Mouse (Mus musculus) embryonic facial prominence, embryonic 12.5 days (tissue): ENCODE results near the gene Rapsn. TPM values are rescaled to one million over a fixed set of nuclear protein-coding genes. Genes with fewer than 3 reads are reported as not detected.

Experiments
- ATAC-seq: fragments of 200-750 bp; cut with Nextera tagmentation; 2 replicates; pipeline ENCODE4 v1.8.0; 2017; ENCODE audit not compliant: insufficient number of reproducible peaks, insufficient read depth, low FRiP score, low TSS enrichment
- H3K27ac ChIP-seq: fragments of 300-500 bp; sonication (generic); 2 replicates; pipeline ENCODE4 v1.5.1; 2016; ENCODE audit warnings: mild to moderate bottlenecking
- H3K27me3 ChIP-seq: fragments of 300-500 bp; sonication (generic); 2 replicates; pipeline ENCODE4 v1.6.1; 2016; ENCODE audit warnings: mild to moderate bottlenecking, moderate library complexity
- H3K36me3 ChIP-seq: fragments of 300-500 bp; sonication (generic); 2 replicates; pipeline ENCODE4 v1.6.1; 2016; ENCODE audit warnings: mild to moderate bottlenecking
- H3K4me1 ChIP-seq: fragments of 300-500 bp; sonication (generic); 2 replicates; pipeline ENCODE4 v1.6.1; 2016
- H3K4me2 ChIP-seq: fragments of 300-500 bp; sonication (generic); replicated peaks from 2 replicates; pipeline ENCODE4 v1.6.1; 2016; ENCODE audit warnings: mild to moderate bottlenecking, moderate library complexity
- H3K4me3 ChIP-seq: fragments of 300-500 bp; sonication (generic); 2 replicates; pipeline ENCODE4 v1.5.1; 2016; ENCODE audit warnings: mild to moderate bottlenecking
- H3K9ac ChIP-seq: fragments of 300-500 bp; sonication (generic); 2 replicates; pipeline ENCODE4 v1.6.1; 2016; ENCODE audit warnings: mild to moderate bottlenecking, moderate library complexity
- H3K9me3 ChIP-seq: fragments of 300-500 bp; sonication (generic); 2 replicates; pipeline ENCODE4 v1.6.1; 2016; ENCODE audit warnings: mild to moderate bottlenecking, moderate library complexity
- WGBS: fragments of 180-500 bp; shearing (Covaris S2); methylation state at CpG from one replicate; pipeline ENCODE4 v1.1.7; 2016; 5-methylcytosine and 5-hydroxymethylcytosine counted together
- polyA plus RNA-seq: library from polyadenylated mRNA; unstranded; fragments of >200 nt; fragmentation: Nextera tagmentation; extraction: Ambion mirVana; gene quantifications from 2 replicates; pipeline ENCODE4 v1.2.1, GENCODE M21; 2016

The Rapsn gene
- polyA plus RNA-seq, 1 experiment from 2014 or later, result 8.3 TPM

DNA sequence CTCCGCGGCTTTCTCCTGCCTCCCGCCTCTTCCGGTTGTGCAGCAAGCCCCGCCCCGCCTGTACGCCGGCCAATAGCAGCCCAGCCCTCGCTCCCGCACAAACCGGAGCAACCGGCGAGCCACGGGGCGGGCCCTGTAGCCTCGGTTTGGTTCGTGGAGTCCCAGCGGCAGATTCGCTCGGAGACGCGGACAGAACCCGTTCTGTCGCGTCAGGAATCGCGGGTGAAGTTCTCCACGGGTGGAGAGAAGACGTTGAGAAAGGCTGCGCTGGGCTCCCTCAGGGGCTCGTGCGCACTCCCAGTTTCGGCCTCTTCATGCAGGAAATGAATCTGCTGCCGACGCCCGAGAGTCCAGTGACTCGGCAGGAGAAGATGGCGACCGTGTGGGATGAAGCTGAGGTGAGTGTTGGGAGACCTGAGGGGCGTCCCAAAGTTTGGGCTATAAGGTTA lies 18.5 kb downstream of the Rapsn start, which contains the start of gene Psmc3:
Psmc3 (plus strand) TSS at position 76 of the 449 bp plus-strand sequence.
- H3K27ac ChIP-seq, result peak within 1 kb of the TSS; percentile 83

DNA sequence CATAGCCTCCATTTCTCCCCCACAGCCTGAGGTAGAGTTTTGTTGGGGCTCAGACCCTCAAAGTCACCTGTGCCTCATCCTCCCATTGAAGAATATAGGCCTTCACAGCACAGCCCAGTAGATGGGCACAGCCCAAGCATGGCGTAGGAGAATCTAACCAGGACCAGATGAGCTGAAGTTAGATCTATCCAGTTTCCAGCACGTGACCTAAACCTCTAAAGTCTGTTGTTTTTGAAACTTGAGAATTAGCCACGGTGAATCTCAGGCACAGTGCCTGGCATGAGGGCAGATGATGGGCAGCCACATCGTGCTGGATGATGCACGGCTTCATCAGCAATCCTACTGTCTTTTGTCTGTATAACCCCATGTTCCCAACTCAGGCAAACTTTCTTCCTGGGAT lies 23.0 kb downstream of the Rapsn start:
- Histone ChIP-seq H3K9me3 (no peaks in the 10 kb centered on the region), H3K4me3 (no peak overlapping the region), H3K4me1 (peaks cover 11% of the 10 kb centered on the region), H3K36me3 (peaks cover 76% of the 10 kb centered on the region), H3K27ac (no peak overlapping the region), H3K9ac (no peak overlapping the region), H3K27me3 (no peaks in the 10 kb centered on the region), H3K4me2 (no peak overlapping the region)
- WGBS, result 59% methylated on average over 5 of the region's 5 CpGs
- no peak for ATAC-seq

More for the DNA sequence above, 18.5 kb downstream of the Rapsn start, which contains the start of gene Psmc3:
- WGBS, result under 1% methylated on average over 40 of the region's 40 CpGs
- Histone ChIP-seq H3K9me3 (no peaks in the 10 kb centered on the region), H3K9ac (peak within 1 kb of the TSS; percentile 87), H3K36me3 (peaks cover 43% of the 10 kb centered on the region), H3K4me3 (peak within 1 kb of the TSS; percentile 92), H3K27me3 (no peaks in the 10 kb centered on the region), H3K4me1 (peaks cover 11% of the 10 kb centered on the region), H3K4me2 (peak within 1 kb of the TSS; percentile 95)
- peak; percentile 97 for ATAC-seq

- Histone ChIP-seq H3K27me3 (no peaks in the 10 kb centered on the region), H3K36me3 (peaks cover 86% of the 10 kb centered on the region), H3K27ac (no peak overlapping the region), H3K4me1 (peaks cover 11% of the 10 kb centered on the region), H3K9ac (no peak overlapping the region), H3K4me2 (no peak overlapping the region), H3K9me3 (no peaks in the 10 kb centered on the region), H3K4me3 (no peak overlapping the region)
- no peak for ATAC-seq
- 82% methylated on average over 2 of the region's 2 CpGs for WGBS
Observed at GRCm38 (mm10) chr2:91059376-91059775, 24.0 kb downstream of the Rapsn start.

GRCm38 (mm10) chr2:91060544-91061355 lies 25.3 kb downstream of the Rapsn start:
- Histone ChIP-seq H3K27me3 (no peaks in the 10 kb centered on the region), H3K27ac (no peak overlapping the region), H3K4me1 (no peaks in the 10 kb centered on the region), H3K9me3 (no peaks in the 10 kb centered on the region), H3K36me3 (peaks cover 88% of the 10 kb centered on the region), H3K9ac (no peak overlapping the region), H3K4me2 (no peak overlapping the region), H3K4me3 (no peak overlapping the region)
- WGBS, result 77% methylated on average over 10 of the region's 10 CpGs
- peak; percentile 25; the same call in 1 of the 2 replicates for ATAC-seq

DNA sequence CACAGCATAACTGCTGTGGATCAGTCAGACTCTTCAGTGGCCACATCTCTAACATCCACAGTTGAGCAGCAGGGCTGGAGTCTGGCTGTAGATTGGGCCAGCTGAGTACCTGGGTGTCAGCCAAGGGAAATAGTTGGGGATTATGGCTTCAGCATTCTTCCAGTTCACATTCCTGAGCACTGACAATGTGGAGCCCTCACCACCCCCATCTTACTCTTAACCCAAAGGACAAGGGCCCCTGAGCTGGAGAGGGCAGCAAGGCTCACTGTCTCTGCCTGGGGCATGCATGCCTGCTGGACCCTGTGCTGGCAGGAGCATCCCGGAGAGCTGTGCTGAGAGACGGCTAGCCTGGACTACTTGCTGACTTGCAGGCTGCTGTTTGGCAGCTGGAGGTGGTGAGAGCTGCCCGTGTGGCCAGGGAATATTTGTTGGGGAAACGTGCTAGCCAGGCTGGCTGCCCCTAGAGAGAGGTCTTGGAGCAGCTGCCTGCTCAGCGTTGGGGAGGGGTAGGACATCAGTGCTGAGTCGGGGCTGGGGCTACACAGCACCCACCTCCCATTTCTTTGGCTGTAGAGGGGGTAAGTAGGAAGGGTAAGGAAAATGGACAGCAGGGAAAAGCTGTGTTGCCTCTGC lies 26.5 kb downstream of the Rapsn start:
- WGBS, result 83% methylated on average over 6 of the region's 6 CpGs
- H3K9ac ChIP-seq, result no peak overlapping the region
- no peak overlapping the region for H3K4me2 ChIP-seq
- H3K27ac ChIP-seq, result 0 out of 2 replicates have a peak overlapping the region, but pooled peaks have one; percentile 17
- peaks cover 85% of the 10 kb centered on the region for H3K36me3 ChIP-seq
- H3K4me3 ChIP-seq, result no peak overlapping the region
- no peaks in the 10 kb centered on the region for H3K27me3 ChIP-seq
- no peaks in the 10 kb centered on the region for H3K4me1 ChIP-seq
- no peak for ATAC-seq
- no peaks in the 10 kb centered on the region for H3K9me3 ChIP-seq

DNA sequence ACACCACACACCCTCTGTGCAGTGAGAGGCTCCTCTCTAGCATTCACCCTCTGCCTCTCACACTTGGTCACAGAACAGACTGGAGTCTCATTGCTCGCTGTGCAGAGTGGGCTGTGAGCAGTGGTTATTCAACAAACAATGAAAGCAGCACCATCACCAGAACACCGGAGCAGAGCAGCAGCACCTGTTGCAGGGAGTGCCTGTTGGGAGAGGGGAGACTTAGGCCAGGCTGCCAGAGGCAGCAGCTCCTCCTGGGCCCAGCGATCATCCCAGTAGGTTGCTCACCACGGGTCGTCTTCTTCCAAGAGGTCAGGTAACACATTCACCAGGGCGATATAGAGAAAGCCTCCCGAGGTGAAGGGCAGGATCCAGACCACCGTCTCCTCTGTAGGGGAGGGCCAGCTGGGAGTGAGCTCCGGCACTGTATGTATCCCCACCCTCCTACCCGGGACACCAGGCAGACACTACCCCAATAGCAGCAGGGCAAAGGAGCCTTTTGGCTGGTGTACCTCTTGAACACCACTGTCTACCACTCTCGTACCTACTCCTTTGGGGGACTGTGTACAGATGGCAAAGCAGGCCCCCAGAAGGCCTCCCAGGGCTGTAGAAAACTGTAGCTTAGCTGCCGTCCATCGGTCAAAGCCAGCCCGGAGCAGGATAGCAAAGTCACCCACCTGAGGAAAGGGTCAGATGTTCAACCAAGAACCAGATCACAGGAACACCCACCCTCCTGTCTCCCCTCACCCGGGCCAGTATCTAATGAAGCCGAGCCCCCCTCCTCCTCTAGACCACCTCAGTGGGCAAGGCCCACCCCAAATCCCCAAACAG lies 27.6 kb downstream of the Rapsn start:
- no peak for ATAC-seq

DNA sequence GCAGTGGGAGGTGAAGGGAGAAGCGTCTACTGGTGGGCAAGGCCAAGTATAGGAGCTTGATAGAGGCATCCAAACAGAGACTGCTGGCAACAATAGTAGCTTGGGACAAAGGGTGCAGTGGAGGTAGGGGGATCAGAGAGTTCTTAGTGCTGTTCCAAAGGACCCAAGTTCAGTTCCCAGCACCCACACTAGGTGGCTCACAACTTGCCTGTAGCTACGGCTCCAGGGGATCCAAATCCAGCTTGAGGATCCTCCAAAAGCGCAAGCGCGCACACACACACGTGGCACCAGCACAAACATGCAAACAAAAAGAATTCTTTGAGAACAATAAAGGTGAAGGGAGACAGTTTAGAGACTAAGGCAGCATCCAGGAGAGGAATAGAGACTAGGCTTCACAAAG lies 28.8 kb downstream of the Rapsn start:
- H3K4me2 ChIP-seq, result no peak overlapping the region
- no peak for ATAC-seq
- H3K27me3 ChIP-seq, result no peaks in the 10 kb centered on the region
- no peak overlapping the region for H3K9ac ChIP-seq
- peaks cover 67% of the 10 kb centered on the region for H3K36me3 ChIP-seq
- no peak overlapping the region for H3K27ac ChIP-seq
- no peak overlapping the region for H3K4me3 ChIP-seq
- no peaks in the 10 kb centered on the region for H3K9me3 ChIP-seq
- 82% methylated on average over 6 of the region's 6 CpGs for WGBS
- H3K4me1 ChIP-seq, result peaks cover 9% of the 10 kb centered on the region

More for the DNA sequence above, 27.6 kb downstream of the Rapsn start:
- Histone ChIP-seq H3K9ac (no peak overlapping the region), H3K27ac (no peak overlapping the region), H3K9me3 (no peaks in the 10 kb centered on the region), H3K4me3 (no peak overlapping the region), H3K4me1 (no peaks in the 10 kb centered on the region), H3K27me3 (no peaks in the 10 kb centered on the region), H3K36me3 (peaks cover 79% of the 10 kb centered on the region), H3K4me2 (no peak overlapping the region)
- WGBS, result 90% methylated on average over 16 of the region's 16 CpGs

DNA sequence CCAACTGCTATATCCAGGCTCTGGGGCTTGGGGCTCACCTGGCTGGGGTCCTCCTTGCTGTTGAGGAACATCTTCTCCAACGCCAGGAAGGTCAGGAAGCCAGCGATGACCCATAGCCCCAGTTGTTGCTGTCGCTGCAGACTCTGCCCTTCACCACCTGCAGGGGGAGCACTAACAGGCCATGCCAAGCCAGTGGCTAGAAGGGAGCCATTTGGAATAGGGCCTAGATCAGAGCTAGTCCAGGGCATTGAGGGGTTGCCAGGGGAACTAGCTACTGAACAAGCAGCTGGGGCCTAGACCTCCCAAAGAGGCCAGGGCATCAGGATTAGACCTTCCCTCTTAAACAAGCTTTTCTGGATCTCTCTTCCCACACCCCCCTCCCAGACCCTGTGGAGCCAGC lies 30.1 kb downstream of the Rapsn start:
- no peaks in the 10 kb centered on the region for H3K27me3 ChIP-seq
- peaks cover 56% of the 10 kb centered on the region for H3K36me3 ChIP-seq
- no peak overlapping the region for H3K4me3 ChIP-seq
- no peak overlapping the region for H3K9ac ChIP-seq
- no peaks in the 10 kb centered on the region for H3K9me3 ChIP-seq
- ATAC-seq, result no peak
- WGBS, result 45% methylated on average over 3 of the region's 3 CpGs
- H3K4me2 ChIP-seq, result no peak overlapping the region
- peaks cover 15% of the 10 kb centered on the region for H3K4me1 ChIP-seq
- no peak overlapping the region for H3K27ac ChIP-seq

DNA sequence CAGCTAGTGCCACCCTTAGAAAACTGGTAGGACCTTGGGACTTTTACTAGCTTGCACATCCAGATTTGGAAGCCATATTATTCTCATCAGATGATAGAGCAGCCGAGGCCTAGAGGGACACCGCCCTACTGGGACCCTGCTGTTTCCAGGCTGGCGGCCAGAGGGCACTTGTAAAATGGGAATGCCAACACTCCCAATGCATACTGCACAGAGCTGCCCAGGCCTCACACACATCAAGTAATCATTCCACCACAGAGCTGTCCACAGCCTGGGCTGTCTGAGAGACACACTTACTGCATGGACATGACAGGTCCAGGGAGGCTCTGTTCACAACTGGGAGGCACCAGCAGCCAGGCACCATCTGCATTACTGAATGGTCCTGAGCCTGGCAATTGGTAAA lies 31.0 kb downstream of the Rapsn start:
- ATAC-seq, result no peak
- H3K36me3 ChIP-seq, result peaks cover 52% of the 10 kb centered on the region
- H3K9ac ChIP-seq, result no peak overlapping the region
- no peak overlapping the region for H3K27ac ChIP-seq
- H3K4me2 ChIP-seq, result no peak overlapping the region
- 84% methylated on average over 3 of the region's 3 CpGs for WGBS
- no peaks in the 10 kb centered on the region for H3K27me3 ChIP-seq
- H3K9me3 ChIP-seq, result no peaks in the 10 kb centered on the region
- peaks cover 15% of the 10 kb centered on the region for H3K4me1 ChIP-seq
- no peak overlapping the region for H3K4me3 ChIP-seq

- H3K9me3 ChIP-seq, result no peaks in the 10 kb centered on the region
- peak overlapping the region; percentile 94 for H3K4me2 ChIP-seq
- peaks cover 15% of the 10 kb centered on the region for H3K4me1 ChIP-seq
- H3K27me3 ChIP-seq, result no peaks in the 10 kb centered on the region
- no peak overlapping the region for H3K27ac ChIP-seq
- H3K4me3 ChIP-seq, result peak overlapping the region; percentile 62; the same call in 1 of the 2 replicates
- peaks cover 34% of the 10 kb centered on the region for H3K36me3 ChIP-seq
- H3K9ac ChIP-seq, result peak overlapping the region; percentile 66
- whole genome bisulfite sequencing, result 55% methylated on average over 13 of the region's 13 CpGs
- ATAC-seq, result no peak
Observed at GRCm38 (mm10) chr2:91068162-91068871, 32.9 kb downstream of the Rapsn start.

DNA sequence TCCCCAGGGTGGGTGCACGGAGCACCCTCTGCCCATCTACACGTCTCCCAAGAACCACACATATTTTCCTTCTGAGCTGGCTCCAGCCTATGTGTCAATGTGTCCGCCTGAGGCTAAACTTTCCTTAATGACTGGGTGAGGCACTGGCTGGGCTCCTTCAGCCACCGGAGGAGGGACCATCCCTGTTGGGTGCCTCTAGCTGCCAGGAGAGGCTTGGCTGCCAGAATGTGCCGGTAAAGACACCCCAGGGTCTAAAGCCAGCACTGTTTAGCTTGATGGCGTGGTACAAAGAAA lies 33.4 kb downstream of the Rapsn start:
- no peak overlapping the region for H3K27ac ChIP-seq

More for the DNA sequence above, 33.4 kb downstream of the Rapsn start:
- H3K36me3 ChIP-seq, result peaks cover 29% of the 10 kb centered on the region
- no peak for ATAC-seq
- peak overlapping the region; percentile 94 for H3K4me2 ChIP-seq
- H3K4me1 ChIP-seq, result peaks cover 15% of the 10 kb centered on the region
- no peaks in the 10 kb centered on the region for H3K9me3 ChIP-seq
- peak overlapping the region; percentile 66 for H3K9ac ChIP-seq
- 46% methylated on average over 6 of the region's 6 CpGs for WGBS
- H3K4me3 ChIP-seq, result peak overlapping the region; percentile 62
- no peaks in the 10 kb centered on the region for H3K27me3 ChIP-seq
